Mouse (Mus musculus) ES-Bruce4 (cell line): Measurements from ENCODE around the gene Mcm9. TPM values are rescaled to one million over a fixed set of nuclear protein-coding genes. Genes with fewer than 3 reads are reported as not detected.

Source experiments
- H3K27ac ChIP-seq: 2 replicates; pipeline ENCODE4 v1.5.1; 2012; ENCODE audit warnings: low read length, inconsistent platforms; ENCODE audit not compliant: insufficient read depth
- H3K27me3 ChIP-seq: 2 replicates; pipeline ENCODE4 v1.6.1; 2012; ENCODE audit warnings: mild to moderate bottlenecking, low read length, inconsistent platforms; ENCODE audit not compliant: control insufficient read depth, poor library complexity, insufficient read depth, severe bottlenecking
- H3K36me3 ChIP-seq: 2 replicates; pipeline ENCODE4 v1.6.1; 2012; ENCODE audit warnings: inconsistent platforms, mild to moderate bottlenecking, low read length, moderate library complexity; ENCODE audit not compliant: control insufficient read depth, poor library complexity, insufficient read depth, severe bottlenecking
- H3K4me1 ChIP-seq: one replicate; pipeline ENCODE4 v1.8.1; 2011; ENCODE audit warnings: low read length; ENCODE audit not compliant: control insufficient read depth, insufficient read depth
- H3K4me3 ChIP-seq: 2 replicates; pipeline ENCODE4 v1.5.1; 2011; ENCODE audit warnings: low read depth, mild to moderate bottlenecking, low read length
- H3K9ac ChIP-seq: 2 replicates; pipeline ENCODE4 v1.6.1; 2012; ENCODE audit warnings: low read depth, mild to moderate bottlenecking, inconsistent platforms; ENCODE audit not compliant: poor library complexity, severe bottlenecking
- H3K9me3 ChIP-seq: replicated peaks from 2 replicates; pipeline ENCODE4 v1.6.1; 2012; ENCODE audit warnings: mild to moderate bottlenecking, low read length, inconsistent platforms; ENCODE audit not compliant: control insufficient read depth, poor library complexity, insufficient read depth, severe bottlenecking
- CTCF ChIP-seq: IDR thresholded peaks from one replicate; pipeline ENCODE4 v1.8.1; 2011; ENCODE audit warnings: low read depth, low read length
- EP300 ChIP-seq: IDR thresholded peaks from 2 replicates; pipeline ENCODE4 v1.6.1; 2011; ENCODE audit warnings: low read depth, low read length; ENCODE audit not compliant: insufficient read depth
- POLR2A ChIP-seq: IDR thresholded peaks from one replicate; pipeline ENCODE4 v1.8.1; 2011; ENCODE audit warnings: low read length; ENCODE audit not compliant: insufficient read depth
- polyA plus RNA-seq: library from polyadenylated mRNA; stranded (reverse); fragments of >200 nt; gene quantifications from 2 replicates; pipeline ENCODE4 v1.2.4, GENCODE M21; 2011; ENCODE audit warnings: low read depth; ENCODE audit not compliant: missing spikeins, insufficient read depth, insufficient read length

Gene Mcm9
- polyA plus RNA-seq, 1 experiment, result 13.9 TPM

- Histone ChIP-seq H3K4me3 (no peak overlapping the region), H3K4me1 (no peaks in the 10 kb centered on the region), H3K36me3 (no peaks in the 10 kb centered on the region), H3K27me3 (no peaks in the 10 kb centered on the region), H3K9ac (no peak overlapping the region), H3K27ac (no peak overlapping the region), H3K9me3 (no peaks in the 10 kb centered on the region)
- TF ChIP-seq EP300 (no peak), POLR2A (no peak), CTCF (no peak)
These were observed 64.7 kb downstream of the Mcm9 start for GRCm38 (mm10) chr10:53565538-53565937.

DNA sequence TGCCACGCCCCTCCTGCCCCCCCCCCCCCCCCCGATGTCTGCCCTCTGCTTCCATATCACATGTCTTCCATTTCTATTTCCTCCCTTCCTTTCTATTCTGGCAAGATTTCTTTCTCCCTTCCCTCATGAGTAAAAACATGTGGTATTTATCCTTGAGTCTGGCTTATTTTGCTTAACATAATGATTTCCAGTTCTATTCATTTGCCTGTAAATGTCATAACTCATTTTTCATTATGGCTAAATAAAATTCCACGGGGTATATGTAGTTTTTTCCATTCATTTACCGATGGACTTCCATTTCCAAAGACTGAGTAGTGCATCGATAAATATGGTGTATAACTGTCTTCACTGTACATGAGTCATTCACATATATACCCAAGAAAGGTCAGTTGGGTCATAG lies 68.2 kb downstream of the Mcm9 start:
- Histone ChIP-seq H3K9ac (no peak overlapping the region), H3K27ac (no peak overlapping the region), H3K4me3 (no peak overlapping the region), H3K36me3 (no peaks in the 10 kb centered on the region), H3K4me1 (no peaks in the 10 kb centered on the region), H3K9me3 (no peaks in the 10 kb centered on the region), H3K27me3 (no peaks in the 10 kb centered on the region)
- TF ChIP-seq CTCF (no peak), EP300 (no peak), POLR2A (no peak)

DNA sequence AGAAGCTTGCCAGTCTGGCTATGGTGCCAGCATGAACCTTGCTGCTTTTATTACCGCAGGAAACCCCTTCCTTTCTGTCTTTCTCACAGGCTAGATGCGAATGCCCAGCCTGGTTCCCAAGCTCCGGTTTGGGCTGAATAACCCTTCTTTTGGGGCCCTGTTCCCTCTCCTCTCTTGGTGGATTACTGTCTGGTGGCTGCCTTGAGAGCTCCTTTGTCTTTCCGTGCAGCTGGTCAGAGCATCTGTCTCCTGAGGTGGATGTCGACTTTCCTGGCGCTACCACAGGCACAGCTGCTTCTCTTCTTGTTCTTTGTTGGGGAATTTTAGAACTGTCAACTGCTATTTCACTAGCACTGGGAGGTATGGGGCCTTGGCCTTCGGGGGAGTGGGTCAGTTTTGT lies 92.6 kb downstream of the Mcm9 start:
- H3K27ac ChIP-seq, result no peak overlapping the region
- H3K27me3 ChIP-seq, result no peaks in the 10 kb centered on the region
- no peak overlapping the region for H3K4me3 ChIP-seq
- H3K36me3 ChIP-seq, result peaks cover 4% of the 10 kb centered on the region; the same call in 1 of the 2 replicates
- no peak overlapping the region for H3K9ac ChIP-seq
- H3K9me3 ChIP-seq, result no peaks in the 10 kb centered on the region
- H3K4me1 ChIP-seq, result no peaks in the 10 kb centered on the region
- TF ChIP-seq EP300 (no peak), CTCF (no peak), POLR2A (no peak)

DNA sequence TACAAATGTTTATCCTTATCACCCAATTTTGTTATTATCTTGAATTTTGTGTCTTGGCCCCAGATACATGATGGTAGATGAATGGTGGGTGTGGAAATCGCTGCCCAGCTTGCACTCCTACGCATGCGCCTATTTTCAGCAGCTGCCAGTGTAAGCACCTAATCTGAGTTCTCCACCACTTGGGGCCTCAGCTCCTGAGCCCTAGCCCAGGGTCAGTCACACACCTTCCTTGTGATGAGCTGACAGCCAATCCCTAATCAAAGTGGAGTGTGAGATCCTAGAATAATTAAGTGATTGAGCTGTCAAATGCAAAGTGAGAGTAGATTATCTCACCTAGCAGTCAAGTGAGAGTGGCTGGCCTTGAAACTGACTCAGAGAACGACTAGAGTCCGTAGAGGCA lies 97.9 kb downstream of the Mcm9 start:
- Histone ChIP-seq H3K27ac (no peak overlapping the region), H3K9me3 (no peaks in the 10 kb centered on the region), H3K9ac (no peak overlapping the region), H3K27me3 (no peaks in the 10 kb centered on the region), H3K36me3 (no peaks in the 10 kb centered on the region), H3K4me3 (no peak overlapping the region), H3K4me1 (no peaks in the 10 kb centered on the region)
- TF ChIP-seq POLR2A (no peak), EP300 (no peak), CTCF (no peak)

DNA sequence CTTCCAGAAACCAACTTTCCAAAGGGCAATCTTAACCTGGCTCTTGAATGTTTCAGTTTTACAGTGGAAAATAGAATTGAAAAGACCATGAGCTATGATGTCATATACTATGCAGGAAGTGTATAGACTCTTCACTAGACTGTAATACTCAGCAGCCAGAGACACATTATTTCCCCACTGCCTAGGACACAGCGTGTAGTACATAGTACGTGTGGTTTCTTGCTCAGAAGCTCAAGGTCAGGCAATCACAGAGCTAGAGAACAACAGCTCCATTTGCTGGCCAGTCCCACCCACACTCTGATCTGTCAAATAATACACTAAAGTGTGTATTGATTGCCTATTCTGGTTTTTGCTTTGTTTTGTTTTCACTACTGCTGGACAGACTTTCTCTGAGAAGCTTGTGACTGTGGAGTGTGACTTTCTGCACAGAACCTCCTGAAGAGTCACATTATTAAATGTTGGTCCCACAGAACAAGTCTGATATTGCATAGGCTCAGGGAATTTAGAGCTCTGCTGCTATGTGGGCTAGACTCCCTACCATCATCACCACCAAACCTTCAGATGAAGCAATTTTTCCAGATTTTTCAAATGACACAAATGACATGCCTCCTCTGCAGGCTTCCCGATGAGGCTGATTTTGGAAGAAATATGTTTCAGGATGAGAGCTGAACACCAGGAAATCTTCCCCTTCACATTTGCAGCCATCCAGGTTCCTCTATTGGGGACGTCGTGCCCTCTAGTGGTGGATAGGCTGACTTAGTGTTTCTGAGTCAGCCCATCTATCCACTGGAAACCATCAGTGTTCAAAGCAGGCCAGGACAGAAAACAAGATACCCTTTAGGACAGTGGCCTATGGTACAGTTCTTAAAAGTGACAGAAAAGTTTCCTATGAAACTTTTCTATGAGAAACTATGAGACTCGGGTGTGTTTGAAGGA lies 102.1 kb downstream of the Mcm9 start:
- H3K36me3 ChIP-seq, result no peaks in the 10 kb centered on the region
- no peaks in the 10 kb centered on the region for H3K4me1 ChIP-seq
- no peak overlapping the region for H3K4me3 ChIP-seq
- H3K27ac ChIP-seq, result no peak overlapping the region
- H3K9me3 ChIP-seq, result no peaks in the 10 kb centered on the region
- H3K27me3 ChIP-seq, result no peaks in the 10 kb centered on the region
- TF ChIP-seq CTCF, result peak; percentile 48
- no peak for TF ChIP-seq POLR2A
- no peak overlapping the region for H3K9ac ChIP-seq

GRCm38 (mm10) chr10:53527344-53527743 lies 102.9 kb downstream of the Mcm9 start:
- Histone ChIP-seq H3K9me3 (no peaks in the 10 kb centered on the region), H3K4me1 (no peaks in the 10 kb centered on the region), H3K4me3 (no peak overlapping the region), H3K36me3 (no peaks in the 10 kb centered on the region), H3K27me3 (no peaks in the 10 kb centered on the region), H3K9ac (no peak overlapping the region), H3K27ac (no peak overlapping the region)
- TF ChIP-seq EP300 (no peak), CTCF (no peak), POLR2A (no peak)
